Mouse (Mus musculus): ENCODE measurements around the gene Ccdc47.

Ccdc47 gene

GRCm38 (mm10) chr11:106198277-106198676 lies 17.9 kb downstream of the Ccdc47 start:
- in situ Hi-C loops (cut with MboI) = no loop called here

DNA sequence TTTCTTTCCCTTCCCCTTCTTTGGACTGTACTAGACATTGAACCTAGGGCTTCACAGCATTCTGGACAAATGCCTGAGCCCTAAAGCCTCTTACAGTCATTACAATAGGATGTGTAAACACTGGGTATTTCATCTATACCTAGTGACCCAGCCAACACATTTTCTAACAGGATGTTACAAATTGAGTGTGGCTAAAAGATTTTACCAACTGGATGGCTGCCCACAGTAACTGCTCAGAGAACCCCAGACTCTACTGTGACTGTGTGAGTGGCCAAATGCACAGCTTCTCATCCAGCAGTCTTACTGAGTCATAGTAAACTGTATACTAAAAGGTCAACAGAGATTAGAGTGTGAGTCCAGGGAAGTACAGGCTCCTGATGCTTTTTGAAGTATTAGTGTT lies 20.8 kb downstream of the Ccdc47 start:
- in situ Hi-C loops (cut with MboI) = no loop called here

- in situ Hi-C loops (cut with MboI) = no loop called here
Measured at GRCm38 (mm10) chr11:106194891-106195290, 21.3 kb downstream of the Ccdc47 start.

- in situ Hi-C loops (cut with MboI) = no loop called here
Measured at GRCm38 (mm10) chr11:106194155-106194541, 22.0 kb downstream of the Ccdc47 start.

DNA sequence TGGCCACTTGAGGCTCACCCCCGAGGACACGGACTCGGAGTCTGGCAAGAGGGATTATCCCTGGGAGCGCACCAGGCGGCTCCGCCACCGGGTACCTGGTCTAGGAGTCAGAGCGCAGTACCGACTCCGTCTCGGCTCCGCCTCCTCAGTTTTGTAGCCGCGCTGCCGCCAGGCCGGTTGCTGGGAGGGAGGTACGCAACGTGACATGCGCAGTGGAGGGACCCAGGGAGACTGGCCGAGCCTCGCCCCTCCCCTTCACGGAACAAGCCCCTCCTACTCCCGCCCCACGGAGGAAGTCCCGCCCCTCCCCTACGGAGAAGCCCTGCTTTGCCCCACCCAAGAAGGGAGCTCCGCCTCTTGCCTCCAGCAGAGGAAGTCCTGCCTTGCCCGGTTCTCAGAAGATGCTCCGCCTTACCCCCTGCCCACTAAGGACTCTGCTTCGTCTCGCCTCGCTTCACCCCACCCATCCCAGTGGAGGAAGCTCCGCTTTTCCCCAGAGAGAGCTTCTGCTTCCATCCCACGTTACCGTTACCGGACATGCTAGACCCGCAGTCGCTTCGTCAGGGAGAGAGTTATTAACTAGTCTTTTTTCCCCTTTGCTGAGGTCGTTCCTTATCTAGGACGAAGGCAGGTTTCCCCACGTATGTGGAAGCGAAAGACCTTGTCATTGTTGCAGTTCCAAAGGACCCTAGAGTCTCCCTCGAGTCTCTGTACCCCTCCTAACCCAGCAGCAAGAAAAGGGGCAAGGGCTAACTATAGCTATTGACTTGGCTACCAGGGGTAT lies 22.6 kb downstream of the Ccdc47 start:
- in situ Hi-C loops (cut with MboI) = no loop called here

GRCm38 (mm10) chr11:106192657-106193370 lies 23.3 kb downstream of the Ccdc47 start:
- in situ Hi-C loops (cut with MboI) = no loop called here

GRCm38 (mm10) chr11:106192241-106192640 lies 23.9 kb downstream of the Ccdc47 start:
- in situ Hi-C loops (cut with MboI) = no loop called here

GRCm38 (mm10) chr11:106191716-106192115 lies 24.4 kb downstream of the Ccdc47 start:
- in situ Hi-C loops (cut with MboI) = no loop called here

- in situ Hi-C loops (cut with MboI) = no loop called here
Measured at GRCm38 (mm10) chr11:106187326-106187725, 28.8 kb downstream of the Ccdc47 start.

- in situ Hi-C loops (cut with MboI) = no loop called here
Measured at GRCm38 (mm10) chr11:106180449-106180801, 35.7 kb downstream of the Ccdc47 start.

DNA sequence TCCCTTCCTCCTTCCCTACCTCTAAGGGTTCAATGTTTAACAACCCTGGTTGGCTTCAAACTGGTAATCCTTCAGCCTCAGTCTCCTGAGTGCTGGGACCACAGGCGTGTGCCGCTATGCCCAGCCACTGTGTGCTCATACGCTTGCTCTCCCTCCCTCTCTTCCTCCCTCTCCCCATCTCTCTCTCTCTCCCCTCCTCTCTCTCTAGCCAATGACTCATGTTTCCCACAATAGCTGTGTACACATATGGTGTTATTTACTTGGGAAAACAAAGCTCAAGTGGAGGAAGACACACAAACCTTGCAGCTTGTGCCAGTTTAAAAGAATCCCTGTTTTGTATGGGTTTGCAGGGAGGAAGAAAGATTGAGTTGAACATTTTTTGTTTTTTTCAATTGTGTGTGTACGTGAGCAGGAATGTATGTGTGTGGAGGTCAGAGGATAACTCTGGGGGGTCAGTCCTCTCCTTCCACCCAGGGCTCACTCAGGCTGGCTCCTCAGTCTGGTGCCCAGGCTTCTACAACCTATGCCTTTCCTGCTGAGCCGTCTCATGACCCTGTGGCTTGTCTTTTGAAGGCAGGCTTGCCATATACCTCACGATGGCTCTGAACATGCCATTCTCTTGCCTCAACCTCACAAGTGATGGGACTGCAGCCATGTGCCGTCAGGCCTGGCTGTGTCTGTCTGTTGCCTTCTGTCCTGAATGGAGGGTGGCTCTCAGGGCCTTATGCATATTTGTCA lies 36.3 kb downstream of the Ccdc47 start:
- in situ Hi-C loops (cut with MboI) = no loop called here

GRCm38 (mm10) chr11:106178036-106178782 lies 37.9 kb downstream of the Ccdc47 start:
- in situ Hi-C loops (cut with MboI) = no loop called here

- in situ Hi-C loops (cut with MboI) = no loop called here
Measured at GRCm38 (mm10) chr11:106176372-106176771, 39.8 kb downstream of the Ccdc47 start.

DNA sequence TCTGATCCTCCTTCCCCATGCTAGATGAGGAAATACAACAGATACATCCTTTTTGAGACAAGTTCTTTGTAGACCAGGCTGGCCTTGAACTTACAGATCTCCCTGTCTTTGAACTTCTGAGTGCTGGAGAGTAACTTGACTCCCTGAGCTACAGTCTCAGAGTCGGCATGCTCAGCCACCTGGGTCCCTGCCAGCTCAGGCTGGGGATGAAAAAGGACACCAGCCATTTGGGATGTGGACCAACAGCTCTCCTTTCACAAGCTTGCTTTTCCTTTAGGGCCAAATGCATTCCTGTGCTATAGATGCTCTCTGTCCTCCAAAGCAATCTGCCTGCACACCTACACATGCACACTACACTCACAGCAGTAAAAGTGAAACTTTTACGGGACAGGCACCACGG lies 41.1 kb downstream of the Ccdc47 start:
- in situ Hi-C loops (cut with MboI) = no loop called here

- in situ Hi-C loops (cut with MboI) = no loop called here
Measured at GRCm38 (mm10) chr11:106174372-106174771, 41.8 kb downstream of the Ccdc47 start.

GRCm38 (mm10) chr11:106173228-106173627 lies 42.9 kb downstream of the Ccdc47 start:
- in situ Hi-C loops (cut with MboI) = no loop called here

- in situ Hi-C loops (cut with MboI) = no loop called here
Measured at GRCm38 (mm10) chr11:106170807-106171206, 45.3 kb downstream of the Ccdc47 start.

- in situ Hi-C loops (cut with MboI) = no loop called here
Measured at GRCm38 (mm10) chr11:106167435-106167834, 48.7 kb downstream of the Ccdc47 start.

DNA sequence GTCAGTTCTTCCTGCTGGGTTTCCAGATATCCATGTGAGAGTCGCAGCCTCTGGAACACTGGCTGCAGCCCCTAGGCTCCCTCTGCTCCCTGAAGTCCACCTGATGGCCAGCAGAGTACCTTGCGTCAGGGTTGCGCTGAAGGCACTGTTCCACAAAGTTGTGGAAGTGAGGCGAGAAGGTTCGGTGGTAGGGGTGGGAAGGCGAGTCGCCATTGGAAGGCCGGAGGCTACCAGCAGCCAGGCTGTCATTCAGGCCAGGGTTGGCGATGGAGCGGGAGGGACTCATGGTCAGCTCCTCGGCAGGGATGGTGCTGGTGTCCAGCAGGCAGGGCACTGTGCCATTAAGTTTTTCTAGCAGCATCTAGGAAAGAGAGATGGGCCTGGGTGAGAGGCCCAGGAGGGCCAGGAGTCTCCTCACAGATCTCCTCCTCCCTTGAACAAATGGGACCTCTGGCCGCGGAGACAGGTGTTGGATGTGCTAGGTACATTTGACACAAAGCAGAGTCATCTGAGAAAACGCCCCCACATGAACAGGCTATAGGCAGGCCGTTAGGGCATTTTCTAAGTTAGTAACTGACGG lies 51.5 kb downstream of the Ccdc47 start:
- in situ Hi-C loops (cut with MboI) = no loop called here

DNA sequence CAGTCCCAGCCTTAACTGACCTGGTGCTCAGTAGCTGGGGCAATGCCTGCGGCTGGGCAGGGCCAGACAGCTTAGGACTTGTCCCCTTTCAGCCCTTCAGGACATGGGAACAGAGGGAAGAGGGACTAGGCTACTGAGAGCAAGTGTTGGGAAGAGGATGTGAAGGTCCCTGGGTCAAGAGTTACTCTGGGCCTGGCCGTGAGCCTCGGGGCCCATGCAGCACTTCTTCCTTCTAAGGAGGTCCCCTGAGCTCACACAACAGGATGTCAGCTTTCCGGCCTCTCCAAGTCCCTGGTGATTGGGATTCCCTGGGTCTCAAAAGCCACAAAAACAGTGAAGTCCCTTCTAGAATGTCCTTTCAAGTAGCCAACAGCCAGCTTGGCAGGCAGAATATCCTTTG lies 52.6 kb downstream of the Ccdc47 start:
- in situ Hi-C loops (cut with MboI) = no loop called here

DNA sequence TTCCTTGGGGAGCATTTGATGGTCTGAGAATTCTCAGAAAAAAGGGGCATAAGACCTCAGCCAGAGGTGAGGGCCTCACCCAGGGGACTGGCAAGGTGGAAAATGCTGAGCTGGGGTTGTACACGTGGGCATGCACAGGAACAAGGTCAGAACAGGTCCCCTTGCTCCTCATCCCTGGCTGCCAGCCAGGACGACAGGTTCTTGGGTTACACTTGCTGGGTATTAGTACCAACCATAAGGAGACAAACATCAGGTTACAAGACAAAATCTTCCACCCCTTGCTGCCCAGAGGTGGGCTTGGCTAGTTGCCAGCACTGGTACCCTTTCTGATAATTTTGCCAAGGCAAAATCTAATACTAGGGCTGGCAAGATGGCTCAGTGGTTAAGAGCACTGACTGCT lies 53.9 kb downstream of the Ccdc47 start:
- in situ Hi-C loops (cut with MboI) = no loop called here

Measured in mature B cell (primary cell).